Mouse (Mus musculus): Measurements from ENCODE around the gene Iqgap1. TPM values are rescaled to one million over a fixed set of nuclear protein-coding genes. Genes with fewer than 3 reads are reported as not detected.

Gene Iqgap1
- total RNA-seq, 2 experiments from 2014 or later, result 26.3 TPM

DNA sequence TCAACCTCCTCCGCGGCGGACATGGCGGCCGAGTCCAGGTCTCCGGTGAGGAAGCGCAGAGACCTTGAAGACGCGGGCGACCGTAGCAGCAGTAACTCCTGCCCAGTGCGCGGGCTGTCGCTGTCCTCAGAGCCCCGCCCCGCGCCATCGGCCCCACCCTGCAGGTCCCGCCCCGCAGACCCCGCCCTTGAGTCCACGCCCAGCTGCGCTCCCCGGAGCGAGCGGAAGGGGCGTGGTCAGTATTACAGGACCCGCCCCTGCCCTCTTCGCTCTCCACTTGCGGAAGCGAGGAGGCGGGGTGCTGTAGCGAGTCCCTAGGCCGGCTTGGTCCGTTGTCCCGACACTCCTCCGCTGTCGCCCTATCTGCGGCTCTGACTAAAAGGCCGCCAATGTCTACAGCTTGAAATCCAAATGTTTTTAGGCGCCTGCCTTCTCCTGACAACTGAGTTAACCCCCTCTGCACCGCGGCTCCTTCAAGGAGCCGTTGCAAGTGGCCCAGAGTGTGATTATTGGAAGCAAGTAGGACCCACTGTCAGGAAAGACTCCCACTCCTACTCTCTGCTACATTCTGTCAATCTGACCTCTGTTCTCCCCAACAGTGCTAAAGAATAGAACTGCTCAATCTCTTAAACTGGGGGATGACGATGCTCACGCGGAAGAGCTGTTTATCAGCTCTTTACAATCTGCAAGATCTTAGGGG lies 22.5 kb downstream of the Iqgap1 start:
- peak; percentile 86 to 93 for DNase-seq (ENCODE audit: low spot score in 2 of 2)

DNA sequence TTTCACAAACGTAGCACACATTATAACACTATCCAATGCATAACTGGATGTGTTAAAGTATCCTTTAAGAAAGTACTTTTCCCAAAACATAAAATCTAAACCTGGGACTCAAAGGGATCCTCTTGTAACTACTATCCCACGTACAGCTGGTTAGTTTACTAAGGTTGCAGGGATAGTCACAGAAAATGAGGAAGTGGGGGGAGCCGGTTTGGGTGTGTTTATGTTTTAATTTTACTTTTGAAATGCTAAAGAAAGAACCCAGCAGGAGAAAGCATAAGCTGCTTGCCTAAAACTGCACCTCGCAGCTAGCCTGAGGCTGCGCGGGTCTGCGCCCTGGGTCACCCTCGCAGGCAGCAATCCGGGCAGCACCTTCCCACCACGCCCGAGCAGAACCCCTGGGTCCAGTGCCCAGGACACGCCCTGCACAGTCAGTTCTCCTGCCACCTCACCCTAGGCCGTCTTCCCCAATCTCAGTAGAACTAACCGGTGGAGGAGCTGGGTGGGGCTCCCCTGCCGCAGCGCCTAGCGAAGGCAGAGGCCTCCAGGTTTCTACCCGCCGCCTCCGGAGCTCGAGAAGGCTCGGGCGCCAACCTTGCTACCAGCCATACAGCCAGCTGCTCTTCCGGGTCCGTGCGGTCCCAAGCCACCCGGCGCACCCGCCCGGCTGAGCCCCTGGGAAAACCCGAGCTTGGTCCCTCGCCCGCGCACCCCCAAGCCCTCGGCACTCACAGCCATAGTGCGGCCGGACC lies 23.2 kb downstream of the Iqgap1 start:
- no peak for DNase-seq (ENCODE audit: low spot score in 2 of 2)

GRCm38 (mm10) chr7:80799307-80799706 lies 26.5 kb downstream of the Iqgap1 start:
- DNase-seq (ENCODE audit: low spot score in 2 of 2), result no peak

DNA sequence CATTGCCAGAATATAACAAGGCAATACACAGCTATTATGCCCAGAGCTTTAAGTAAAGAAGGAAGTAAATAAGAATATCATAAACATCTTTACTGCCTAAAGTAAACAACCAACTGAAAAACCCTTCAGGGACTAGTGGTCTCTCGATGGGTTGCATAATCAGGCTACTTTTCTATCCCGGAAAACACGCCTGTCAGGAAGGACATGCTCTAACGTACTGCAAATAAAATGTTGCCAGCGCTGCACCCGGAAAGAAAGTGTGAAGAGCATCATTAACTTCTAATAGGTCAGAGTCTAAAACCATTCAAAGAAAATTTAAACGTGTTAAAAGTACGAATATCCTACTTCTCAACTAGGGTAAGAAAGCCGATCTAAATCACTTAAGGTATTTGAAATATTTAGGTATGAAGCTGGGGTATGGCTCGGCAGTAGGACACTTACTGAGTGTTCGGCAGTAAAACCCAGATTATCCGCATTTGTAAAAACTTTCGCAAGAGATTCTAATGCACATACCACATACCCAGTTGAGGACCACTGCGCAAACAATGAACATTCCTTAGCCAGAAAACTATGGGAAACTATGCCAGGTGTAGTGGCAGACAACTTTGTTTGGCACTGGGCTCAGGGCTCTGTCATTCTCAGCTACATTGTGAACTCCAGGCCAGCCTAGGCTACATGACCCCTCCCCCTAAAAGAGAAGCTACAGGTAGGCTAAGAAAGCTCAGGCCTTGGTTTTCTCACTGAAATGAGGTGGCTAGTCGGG lies 28.8 kb downstream of the Iqgap1 start:
- DNase-seq (ENCODE audit: low spot score in 2 of 2), result no peak

DNA sequence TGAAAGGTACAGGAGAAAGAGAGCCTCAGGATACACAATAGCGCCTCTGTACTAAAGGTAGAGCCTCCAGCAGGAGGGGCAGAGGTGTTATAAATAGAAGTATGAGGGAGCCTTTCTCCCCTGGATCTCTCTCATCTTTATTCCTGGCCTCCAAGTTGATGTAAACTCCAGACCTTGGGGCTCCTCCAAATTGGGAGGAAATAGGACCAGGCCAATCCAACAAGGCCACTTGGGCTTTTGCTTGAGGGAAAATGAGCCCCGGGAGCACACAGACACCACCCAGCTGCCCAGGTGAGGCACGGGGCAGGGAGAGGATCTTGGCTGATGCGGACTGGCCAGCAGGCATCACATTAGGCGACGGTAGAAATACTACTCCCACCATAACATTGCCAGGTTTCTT lies 29.5 kb downstream of the Iqgap1 start:
- DNase-seq (ENCODE audit: low spot score in 2 of 2), result no peak

DNA sequence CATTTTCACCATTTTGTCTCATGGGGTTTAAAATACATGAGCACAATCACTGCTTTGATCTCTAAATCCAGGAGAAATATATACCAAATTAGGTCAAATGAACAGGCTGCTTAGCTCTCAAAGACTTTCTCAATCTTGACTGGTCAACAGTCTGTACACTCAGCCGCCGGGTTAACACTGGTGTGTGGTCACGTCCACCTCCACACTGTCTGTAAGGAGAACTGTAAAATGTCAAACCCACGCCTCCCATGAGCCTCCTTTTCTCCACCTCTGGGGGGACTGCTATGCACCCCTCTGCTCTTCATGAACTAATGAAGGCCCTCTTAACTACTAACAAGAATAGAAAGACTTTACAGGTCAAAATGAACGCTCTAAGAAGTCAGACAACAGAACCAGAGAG lies 36.2 kb downstream of the Iqgap1 start:
- no peak for DNase-seq (ENCODE audit: low spot score in 2 of 2)

GRCm38 (mm10) chr7:80789061-80789460 lies 36.7 kb downstream of the Iqgap1 start:
- no peak for DNase-seq (ENCODE audit: low spot score in 2 of 2)

- DNase-seq (ENCODE audit: low spot score in 2 of 2), result no peak
These were observed 37.8 kb downstream of the Iqgap1 start for GRCm38 (mm10) chr7:80788002-80788401.

- DNase-seq (ENCODE audit: low spot score in 2 of 2), result no peak
These were observed 39.0 kb downstream of the Iqgap1 start for GRCm38 (mm10) chr7:80786746-80787145.

GRCm38 (mm10) chr7:80783841-80784240 lies 41.9 kb downstream of the Iqgap1 start:
- DNase-seq (ENCODE audit: low spot score in 2 of 2), result no peak

GRCm38 (mm10) chr7:80782155-80783109 lies 43.3 kb downstream of the Iqgap1 start:
- DNase-seq (ENCODE audit: low spot score in 2 of 2), result no peak

DNA sequence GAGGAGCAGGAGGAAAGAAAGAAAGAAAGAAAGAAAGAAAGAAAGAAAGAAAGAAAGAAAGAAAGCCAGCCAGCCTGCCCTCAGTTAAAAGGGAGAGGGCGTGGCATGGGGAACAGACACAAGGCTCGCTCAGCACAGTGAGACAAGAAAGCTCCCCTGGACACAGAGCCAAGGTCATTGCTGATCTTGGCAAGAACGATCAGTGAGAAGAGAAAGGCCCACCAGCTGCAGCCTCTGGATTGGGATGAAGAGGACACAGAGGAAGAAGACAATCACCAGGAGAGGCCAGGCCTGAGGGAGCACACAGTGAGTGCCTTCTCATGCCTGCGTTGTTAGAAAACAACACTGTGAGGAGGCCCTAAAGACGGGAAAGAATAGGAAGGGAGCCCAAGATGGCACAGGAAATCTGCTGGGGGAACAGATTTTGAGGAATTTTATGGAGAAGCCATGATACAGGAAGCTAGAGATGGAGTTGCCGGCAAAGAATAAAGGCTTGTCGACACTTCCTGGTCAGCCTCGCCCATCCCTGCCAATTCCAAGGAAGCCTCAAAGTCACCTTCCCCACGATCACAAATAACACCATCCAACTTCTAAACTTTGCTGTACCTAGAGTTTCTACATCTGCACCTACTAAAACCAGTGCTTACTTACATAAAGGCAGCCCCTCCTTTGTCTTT lies 44.2 kb downstream of the Iqgap1 start:
- DNase-seq (ENCODE audit: low spot score in 2 of 2), result no peak

GRCm38 (mm10) chr7:80778958-80779669 lies 46.7 kb downstream of the Iqgap1 start:
- DNase-seq (ENCODE audit: low spot score in 2 of 2), result no peak

DNA sequence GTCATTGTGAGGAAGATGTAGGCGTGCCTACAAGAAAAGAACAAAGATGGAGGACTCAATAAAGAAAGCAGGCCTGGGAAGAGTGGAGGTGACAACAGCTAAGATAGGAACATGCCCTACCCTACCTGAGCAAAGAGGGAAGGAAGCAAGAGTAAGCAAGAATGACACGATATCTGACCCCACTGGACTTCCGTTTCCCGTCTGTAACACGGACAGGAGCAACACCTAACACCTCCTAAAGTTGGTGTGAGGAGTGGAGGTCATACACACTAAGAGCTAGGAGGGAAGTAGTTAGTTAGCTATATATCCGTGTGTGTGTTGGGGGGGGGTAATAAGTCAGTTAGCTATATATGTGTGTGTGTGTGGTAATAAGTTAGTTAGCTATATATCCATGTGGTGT lies 47.4 kb downstream of the Iqgap1 start:
- DNase-seq (ENCODE audit: low spot score in 2 of 2), result no peak

GRCm38 (mm10) chr7:80777151-80777550 lies 48.6 kb downstream of the Iqgap1 start:
- no peak for DNase-seq (ENCODE audit: low spot score in 2 of 2)

- DNase-seq (ENCODE audit: low spot score in 2 of 2), result no peak
These were observed 49.7 kb downstream of the Iqgap1 start for GRCm38 (mm10) chr7:80776090-80776489.

- no peak for DNase-seq (ENCODE audit: low spot score in 2 of 2)
These were observed 50.3 kb downstream of the Iqgap1 start for GRCm38 (mm10) chr7:80775448-80775904.

DNA sequence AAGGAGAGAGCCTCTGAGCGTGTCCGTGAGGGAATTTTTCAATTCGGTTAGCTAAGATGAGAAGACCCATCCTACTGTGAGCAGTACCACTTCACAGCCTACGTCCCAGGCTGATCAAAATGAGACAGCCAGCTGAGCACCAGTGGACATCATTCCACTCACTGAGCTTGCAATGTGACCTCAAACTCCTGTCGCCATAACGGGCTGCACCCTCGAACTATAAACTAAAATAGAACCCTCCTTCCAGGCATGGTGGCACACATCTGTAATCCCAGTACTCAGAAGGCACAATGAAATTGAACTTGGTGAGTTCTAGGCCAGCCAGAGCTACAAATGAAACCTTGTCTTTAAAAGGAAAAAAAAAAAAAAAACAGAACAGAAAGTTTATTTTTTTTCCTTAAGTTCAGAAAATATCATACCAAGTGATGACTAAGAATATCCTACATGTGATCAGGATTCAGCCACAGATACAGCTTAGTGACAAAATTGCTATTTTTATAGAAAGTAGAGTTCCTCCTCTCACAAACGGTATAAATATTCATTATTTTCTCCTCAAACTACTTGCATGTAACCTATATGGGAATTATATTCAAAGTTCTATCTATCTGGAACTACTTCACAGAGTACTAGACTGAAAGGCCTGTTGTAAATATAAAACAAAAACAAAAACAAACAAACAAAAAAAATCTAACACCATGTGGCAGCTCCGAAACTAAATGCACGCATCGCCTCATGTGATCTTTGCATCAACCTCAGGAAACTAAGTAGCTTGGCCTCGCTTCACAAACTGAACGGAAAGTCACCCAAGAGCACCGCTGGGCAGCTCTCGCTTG lies 50.9 kb downstream of the Iqgap1 start:
- DNase-seq (ENCODE audit: low spot score in 2 of 2), result no peak

Measured in layer of hippocampus, postnatal 14 days (tissue).